Mouse (Mus musculus) bone marrow macrophage, adult 2 months (primary cell): ENCODE data around the gene Sufu.

Source experiments
- CTCF ChIP-seq: IDR thresholded peaks from 2 replicates; pipeline ENCODE4 v1.5.1; 2012; ENCODE audit warnings: low read depth, mild to moderate bottlenecking, low read length, moderate library complexity
- POLR2A ChIP-seq: IDR thresholded peaks from 2 replicates; pipeline ENCODE4 v1.6.1; 2012; ENCODE audit warnings: mild to moderate bottlenecking, low read depth, low read length, borderline replicate concordance

DNA sequence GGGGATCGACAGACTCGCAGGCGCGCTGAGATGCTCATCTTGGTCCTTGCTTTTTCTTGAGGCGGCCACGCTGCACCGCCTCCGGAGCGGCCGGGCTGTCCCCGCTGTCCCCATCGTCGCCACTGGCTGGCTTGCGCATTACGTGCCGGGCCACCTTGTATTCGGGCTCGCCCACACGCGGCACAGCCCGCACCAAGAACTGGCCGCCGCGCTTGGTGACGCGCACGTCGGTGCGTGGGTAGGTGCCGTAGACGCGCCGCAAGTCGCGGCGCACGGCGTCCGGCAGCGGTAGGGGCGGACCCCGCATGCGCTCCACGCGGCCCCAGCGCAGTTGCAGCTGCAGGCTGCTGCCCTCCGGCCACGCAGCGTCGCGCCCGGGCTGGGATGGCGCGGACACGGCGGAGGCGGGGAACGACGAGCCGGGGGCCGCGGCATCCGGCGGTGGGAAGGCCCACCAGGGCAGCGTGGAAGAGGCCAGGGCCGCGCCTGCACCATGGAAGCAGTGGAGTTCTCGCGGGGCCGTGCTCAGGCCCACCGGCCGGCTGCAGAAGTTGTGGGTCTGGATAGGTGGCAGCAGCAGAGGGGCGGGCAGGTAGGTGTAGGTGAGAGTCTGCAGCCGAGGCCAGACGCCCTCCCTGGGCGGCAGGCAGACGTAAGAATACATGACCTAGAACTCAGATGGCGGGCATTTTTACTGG, 47.8 kb upstream of the Sufu start:
- no peak for TF ChIP-seq CTCF
- TF ChIP-seq POLR2A, result no peak
